Mouse (Mus musculus) C3H10T1/2 (cell line): Measurements from ENCODE around the gene Blvra. TPM values are rescaled to one million over a fixed set of nuclear protein-coding genes. Genes with fewer than 3 reads are reported as not detected.

Source experiments
- polyA plus RNA-seq, 2 experiments: library from polyadenylated mRNA; unstranded; fragments of >200 nt; fragmentation: generic; extraction: Trizol; gene quantifications; one replicate each; pipeline ENCODE4 v1.2.1; 2012; ENCODE audit warnings: missing spikeins in 2 of 2

Gene Blvra
- polyA plus RNA-seq, result 10 to 100 TPM; 18.3 to 31.4 TPM

GRCm38 (mm10) chr2:127070435-127070841, at the start of gene Blvra:
Blvra (plus strand) TSS chr2:127070665.

GRCm38 (mm10) chr2:127133621-127134461, 63.4 kb downstream of the Blvra start, which contains the start of gene Ncaph:
Ncaph (minus strand) TSS chr2:127133954.

DNA sequence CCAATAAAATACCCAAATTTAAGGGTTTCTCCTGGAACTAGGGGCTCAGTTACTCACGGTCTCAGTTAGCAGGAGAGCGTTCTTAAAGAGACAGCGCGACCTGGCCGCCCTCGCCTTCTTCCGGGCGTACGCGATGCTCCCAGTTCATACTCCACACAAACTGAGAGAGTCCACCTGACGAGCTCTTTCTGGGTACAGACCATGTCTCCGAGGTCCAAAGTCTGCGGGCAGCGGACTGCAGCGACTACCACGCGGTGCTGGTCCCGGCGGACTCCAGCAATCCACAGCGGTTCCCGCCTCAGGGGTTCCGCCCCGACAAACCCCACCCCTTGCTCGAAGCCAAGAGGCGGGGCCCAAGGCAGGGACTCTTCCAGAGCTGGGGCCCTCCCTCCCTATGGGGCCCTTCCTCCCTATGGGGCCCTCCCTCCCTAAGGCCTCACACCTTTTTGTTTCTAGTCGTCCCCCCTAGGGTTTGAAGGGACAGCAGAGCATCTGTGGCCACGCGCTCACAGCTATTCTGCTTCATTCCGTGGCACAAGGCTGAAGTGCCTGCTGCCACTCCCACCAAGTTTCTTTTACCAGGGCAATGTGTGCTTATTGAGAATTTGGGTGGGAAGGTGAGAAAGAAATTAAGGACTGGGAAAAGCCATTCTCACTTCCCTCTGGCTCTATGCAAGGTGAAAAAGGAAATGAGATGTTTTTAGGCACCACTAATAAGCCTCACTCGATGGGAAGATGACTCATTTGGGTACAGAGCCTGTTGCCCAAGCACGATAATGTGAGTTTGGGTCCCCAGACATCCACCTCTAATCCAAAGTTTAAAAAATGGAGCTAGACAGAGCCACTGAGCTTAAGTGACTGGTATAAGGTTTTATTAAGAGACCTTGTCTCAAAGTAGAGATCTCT, 72.9 kb downstream of the Blvra start, which contains the start of gene Itpripl1:
Itpripl1 (minus strand) TSS at position 285 of the 906 bp plus-strand sequence.

Other genes starting within 250 kb of the Blvra start
- 1 to 10 TPM in 1 of 2 experiments, under 1 TPM in 1; 0.50 to 3.9 TPM for gene Trpm7, start 194.4 kb upstream of the Blvra start, polyA plus RNA-seq
- gene Sppl2a, start 137.4 kb upstream of the Blvra start, polyA plus RNA-seq, result 1 to 10 TPM in 1 of 2 experiments, under 1 TPM in 1; 0.42 to 8.7 TPM
- 1 to 10 TPM in 1 of 2 experiments, under 1 TPM in 1; 0.09 to 1.3 TPM for gene Ap4e1, start 61.9 kb upstream of the Blvra start, polyA plus RNA-seq
- gene Ncaph, start 63.3 kb downstream of the Blvra start, polyA plus RNA-seq, result 10 to 100 TPM in 1 of 2 experiments, 1 to 10 TPM in 1; 9.4 to 24.3 TPM
- gene Itpripl1, start 72.8 kb downstream of the Blvra start, polyA plus RNA-seq, result 1 to 10 TPM; 1.1 to 1.2 TPM
- gene 1810024B03Rik, start 137.6 kb downstream of the Blvra start, polyA plus RNA-seq, result 1 to 10 TPM in 1 of 2 experiments, under 1 TPM in 1; 0.53 to 1.9 TPM
- gene Snrnp200, start 137.7 kb downstream of the Blvra start, polyA plus RNA-seq, result 10 to 100 TPM; 15.7 to 46.6 TPM
- gene Ciao1, start 177.2 kb downstream of the Blvra start, polyA plus RNA-seq, result 10 to 100 TPM; 23.8 to 42.1 TPM
- 10 to 100 TPM in 1 of 2 experiments, 1 to 10 TPM in 1; 7.5 to 36.2 TPM for gene Tmem127, start 177.2 kb downstream of the Blvra start, polyA plus RNA-seq
- 10 to 100 TPM in 1 of 2 experiments, 1 to 10 TPM in 1; 6.1 to 17.6 TPM for gene Stard7, start 199.6 kb downstream of the Blvra start, polyA plus RNA-seq